Mouse (Mus musculus): ENCODE results near the gene Gm8082.
"Not testable (repeated sequence)": the region's sequence is repeated elsewhere in the genome, so short reads cannot be mapped to it uniquely, and the experiment has no call there.

DNA sequence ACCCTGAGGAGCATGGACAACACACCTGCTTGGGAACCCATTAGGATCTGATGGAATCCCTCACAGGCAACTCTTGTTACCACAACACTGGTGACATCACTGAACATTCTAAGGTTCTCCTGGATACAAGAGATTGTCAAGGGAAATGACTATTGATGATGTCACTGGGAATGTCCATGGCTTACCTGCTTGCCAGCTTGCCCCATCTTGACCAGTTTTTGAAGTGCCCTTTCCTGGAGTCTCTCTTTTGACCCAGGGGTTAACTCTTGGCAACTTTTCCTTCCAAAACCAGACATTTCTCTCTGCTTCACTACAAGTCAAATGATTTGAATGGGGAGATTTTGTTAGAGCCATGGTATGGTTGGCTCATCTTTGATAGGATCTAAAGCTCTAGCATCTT, 22.1 kb upstream of the Gm8082 start, which contains the start of gene Gm10376:
- not testable (repeated sequence) for TF ChIP-seq CTCF (IDR thresholded peaks at IDR 0.05); POLR2A (IDR thresholded peaks at IDR 0.05; ENCODE audit: insufficient read depth, low read depth, low read length); EP300 (IDR thresholded peaks at IDR 0.05; ENCODE audit: insufficient read depth, low read depth, low read length)

Data from heart, adult 2 months (tissue).